Mouse (Mus musculus): Measurements from ENCODE around the gene Carns1.

Carns1 gene

DNA sequence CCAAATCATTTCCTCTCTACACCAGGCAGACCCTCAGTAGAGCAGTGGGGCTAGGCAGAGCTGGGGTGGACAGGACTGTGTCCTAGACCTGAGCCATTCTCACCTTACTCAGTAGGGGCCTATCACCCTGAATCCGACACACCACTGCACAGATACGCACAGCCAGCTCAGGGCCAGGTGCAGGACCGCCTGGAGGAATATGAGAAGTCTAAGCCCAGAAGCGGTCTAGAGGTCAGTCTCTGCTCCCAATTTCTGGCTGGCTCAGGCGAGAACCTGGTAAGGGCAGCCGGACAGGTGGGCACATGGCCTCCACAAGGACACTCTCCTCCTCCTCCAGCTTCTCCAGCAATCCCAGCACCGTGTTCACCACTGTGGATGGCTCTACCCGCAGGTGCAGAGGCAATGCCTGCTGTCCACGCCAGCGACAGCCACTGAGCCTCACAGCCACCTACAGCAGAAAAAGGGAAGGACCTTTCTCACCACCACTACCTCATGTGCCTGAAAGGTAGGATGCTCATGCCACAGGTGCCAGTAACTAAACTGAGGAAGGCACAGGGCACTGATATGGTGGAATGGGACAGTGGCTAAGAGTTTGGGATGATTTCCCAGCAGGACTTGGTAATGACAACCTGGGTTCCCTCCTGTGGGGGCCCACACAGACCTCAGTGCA lies 4.4 kb downstream of the Carns1 start:
- DNase-seq, result peak; percentile 50

DNA sequence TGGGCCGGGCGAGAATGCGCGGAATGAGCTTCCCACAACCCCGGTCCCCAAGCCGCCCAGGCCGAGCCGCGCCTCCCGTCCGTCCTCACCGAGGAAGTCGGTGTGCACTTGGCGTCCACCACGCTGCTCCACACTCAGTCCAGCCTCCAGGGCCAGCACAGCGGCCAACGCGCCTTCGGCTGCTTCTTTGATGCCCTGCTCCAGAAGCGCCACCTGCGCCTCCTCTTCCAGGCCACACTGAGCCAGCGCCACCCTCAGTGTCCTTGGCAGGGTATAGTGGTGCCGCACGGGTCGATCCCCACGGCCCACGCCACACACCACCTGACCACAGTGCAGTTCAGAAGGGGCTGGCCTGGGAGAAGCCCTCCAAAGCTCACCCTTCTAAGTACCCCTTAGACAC lies 5.5 kb downstream of the Carns1 start:
- peak; percentile 76 for DNase-seq

DNA sequence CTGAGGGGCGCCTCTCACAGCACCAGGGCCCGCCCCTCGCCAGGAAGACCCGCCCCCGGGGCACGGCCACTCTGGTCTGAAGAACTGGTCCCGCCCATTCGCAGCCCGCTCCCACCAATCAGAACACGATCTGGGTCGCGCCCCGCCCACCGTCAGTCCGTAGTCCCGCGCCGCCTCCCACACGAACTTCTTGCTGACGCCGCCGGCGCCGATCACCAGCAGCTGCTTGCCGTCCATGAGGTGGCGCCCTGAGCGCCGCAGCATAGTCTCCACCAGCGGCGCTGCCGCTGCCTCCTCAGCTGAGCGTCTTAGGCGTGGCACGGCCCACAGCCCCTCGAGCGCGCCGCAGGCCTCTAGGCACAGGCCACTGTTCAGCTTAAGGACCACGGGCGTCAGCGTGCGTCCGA lies 5.9 kb downstream of the Carns1 start:
- DNase-seq, result peak; percentile 99

DNA sequence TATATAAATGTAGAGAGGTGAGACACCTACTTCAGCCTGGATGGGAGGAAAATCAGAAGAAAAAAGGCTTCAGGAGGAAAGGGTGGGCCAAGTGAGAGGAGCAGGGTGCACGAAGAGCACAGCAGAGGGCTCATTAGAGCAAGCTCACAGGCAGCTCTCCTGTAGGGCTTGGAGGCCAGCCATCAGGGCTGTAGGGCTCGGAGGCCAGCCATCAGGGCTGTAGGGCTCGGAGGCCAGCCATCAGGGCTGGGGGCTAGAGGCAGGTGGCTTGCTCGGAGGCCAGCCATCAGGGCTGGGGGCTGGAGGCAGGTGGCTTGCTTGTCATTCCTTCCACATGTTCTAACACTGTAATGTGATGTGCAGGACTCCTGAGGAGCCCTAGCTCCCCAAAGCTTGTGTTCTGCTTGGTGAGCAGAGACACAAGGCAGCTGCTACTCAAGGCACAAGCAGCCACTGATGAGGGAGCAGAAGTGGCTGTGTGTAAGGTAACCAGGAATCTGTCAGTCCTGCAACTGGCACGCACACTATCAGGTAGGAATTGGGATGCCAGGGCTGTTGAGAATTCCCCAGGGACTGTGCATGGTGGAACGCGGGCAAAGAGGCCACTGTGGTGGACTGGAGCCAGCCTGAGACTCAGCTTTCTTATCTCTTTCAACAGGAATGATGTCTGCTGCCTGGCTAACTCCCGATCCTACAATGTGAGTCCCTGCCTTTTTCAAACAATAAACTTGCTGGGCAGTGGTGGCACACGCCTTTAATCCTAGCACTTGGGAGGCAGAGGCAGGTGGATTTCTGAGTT lies 8.4 kb downstream of the Carns1 start:
- DNase-seq, result peak; percentile 39

DNA sequence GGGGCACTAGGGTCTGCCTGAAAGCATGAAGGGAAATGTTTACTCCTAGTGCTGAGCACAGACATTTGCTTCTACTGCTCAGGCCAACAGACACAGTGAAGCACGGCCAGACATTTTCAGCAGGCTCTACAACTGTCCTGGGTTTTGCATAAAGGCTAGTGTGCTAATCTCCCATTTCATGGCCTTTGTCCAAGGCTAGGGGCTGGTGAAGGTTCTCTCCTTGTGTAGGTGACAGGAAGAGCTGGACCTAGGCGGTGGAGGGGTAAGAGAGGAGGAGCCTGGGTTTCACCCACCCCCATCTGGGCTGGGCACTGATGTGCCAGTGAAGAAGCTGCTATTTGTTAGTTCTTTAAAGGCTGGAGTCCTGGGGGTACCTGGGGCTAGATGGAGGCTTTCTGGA lies 10.6 kb downstream of the Carns1 start:
- DNase-seq, result peak; percentile 50

DNA sequence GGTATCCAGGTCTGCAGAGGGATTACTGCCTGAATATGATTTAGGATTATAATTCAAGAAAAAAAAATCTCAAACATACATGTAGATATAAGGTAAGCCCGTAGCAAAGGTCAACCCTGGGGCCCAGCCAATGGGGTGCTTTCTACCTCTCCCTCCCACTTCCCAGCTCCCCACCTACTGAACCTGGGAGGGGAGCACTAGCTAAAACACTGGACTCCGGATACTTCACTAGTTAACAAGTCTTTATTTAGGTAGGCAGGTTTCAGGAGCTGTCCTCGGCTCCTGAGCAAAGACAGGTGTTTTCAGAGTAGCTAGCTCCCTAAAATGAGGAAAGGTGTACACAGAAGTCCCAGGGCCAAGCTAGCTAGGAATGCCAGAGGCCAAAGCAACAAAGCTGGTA lies 11.2 kb downstream of the Carns1 start:
- DNase-seq, result peak; percentile 50

DNA sequence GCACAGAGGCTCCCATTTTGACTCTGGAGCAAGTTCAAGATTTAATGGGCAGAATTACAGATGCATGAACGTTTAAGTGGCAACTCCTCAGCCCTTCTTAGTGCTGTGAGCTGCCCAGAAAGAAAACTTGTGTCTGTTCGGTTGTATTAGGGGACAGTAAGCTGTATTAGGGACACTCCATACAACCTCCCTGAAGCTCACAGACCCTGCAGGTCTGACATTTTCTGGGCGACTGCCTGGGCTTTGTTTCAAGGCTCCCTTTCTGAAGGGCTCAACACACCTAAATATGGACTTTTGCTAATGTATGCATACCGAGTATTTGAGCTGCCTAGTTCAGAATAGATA lies 11.8 kb downstream of the Carns1 start:
- no peak for DNase-seq

DNA sequence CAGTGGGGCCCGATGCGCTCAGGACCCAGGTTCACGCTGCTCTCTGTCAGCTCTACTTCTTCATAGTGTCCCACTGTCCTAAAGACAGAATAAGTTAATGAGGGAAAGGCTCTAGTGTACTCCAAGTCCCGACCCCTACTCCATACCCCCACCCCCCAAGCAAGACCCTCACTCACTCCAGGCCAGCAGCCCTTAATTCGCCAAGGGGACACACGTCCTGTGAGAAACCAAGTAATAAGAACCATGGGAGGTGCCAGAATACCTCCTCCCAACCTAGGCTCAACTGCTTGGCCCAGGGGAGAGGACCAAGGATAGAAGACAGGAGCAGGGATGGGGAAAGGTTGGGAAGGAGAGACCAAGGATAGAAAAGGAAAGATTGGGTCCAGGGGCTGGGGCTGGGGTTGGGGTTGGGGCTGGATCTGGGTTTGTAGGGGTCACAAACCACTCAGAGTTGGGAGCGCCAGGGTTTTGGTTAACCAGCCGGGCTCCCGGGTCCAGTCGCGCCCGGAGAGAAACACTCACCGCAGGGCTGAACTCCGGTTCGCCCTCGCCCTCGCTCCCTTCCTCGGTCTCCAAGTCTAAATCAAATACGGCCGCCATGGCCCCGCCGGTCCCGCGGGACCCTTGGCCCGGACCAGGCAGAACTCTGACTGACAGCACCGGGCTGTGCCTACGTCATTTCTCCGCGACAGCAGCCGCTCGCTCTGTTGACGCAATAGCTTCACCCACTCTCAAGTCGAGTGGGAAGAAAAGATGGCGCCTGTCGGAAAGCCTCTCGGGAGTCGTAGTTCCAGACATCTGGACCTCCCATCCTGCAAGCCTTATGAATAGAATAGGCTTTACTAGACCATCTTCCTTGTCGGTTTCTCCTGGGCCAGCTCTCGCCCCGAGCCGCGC lies 12.4 kb downstream of the Carns1 start, which contains the start of gene Rps6kb2:
Rps6kb2 (minus strand) TSS at position 709 of the 897 bp plus-strand sequence.
- DNase-seq, result peak; percentile 96

DNA sequence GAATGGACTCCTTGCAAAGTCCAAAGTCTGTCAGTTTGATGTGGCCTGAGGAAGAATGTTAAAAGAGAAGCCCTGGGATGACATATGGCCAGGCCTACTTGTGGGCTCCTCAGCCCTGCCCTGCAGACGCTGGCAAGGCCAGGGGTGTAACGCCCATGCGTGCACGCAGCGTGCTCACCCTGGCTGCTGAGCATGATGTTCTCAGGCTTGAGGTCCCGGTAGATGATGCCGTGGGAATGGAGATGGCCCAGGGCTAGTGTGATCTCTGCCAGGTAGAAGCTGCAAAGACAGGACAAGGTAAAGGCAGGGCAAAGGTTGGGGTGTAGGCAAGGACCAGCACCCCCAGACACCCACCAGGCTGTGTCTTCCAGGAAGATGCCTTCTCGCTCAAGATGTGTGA lies 16.2 kb downstream of the Carns1 start:
- DNase-seq, result no peak

DNA sequence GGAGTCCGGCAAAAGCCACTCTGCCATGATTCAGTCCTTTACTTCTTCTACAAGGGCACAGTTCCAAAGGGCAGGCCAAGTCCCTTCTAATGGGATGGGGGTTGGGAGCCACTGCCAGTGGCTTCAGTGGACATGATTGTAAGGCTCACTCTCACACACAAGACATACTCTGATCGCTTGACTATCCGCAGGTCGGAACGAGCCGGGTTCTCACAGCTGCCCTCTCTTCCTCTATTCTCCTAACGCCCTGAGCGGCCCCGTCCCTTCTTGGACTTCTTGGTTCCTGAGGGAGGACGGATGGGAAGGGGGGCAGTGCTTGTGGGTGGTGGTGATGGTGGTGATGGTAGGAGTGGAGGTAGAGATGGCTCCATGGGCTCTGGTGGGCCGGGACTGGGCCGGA lies 18.5 kb downstream of the Carns1 start:
- DNase-seq, result peak; percentile 29

DNA sequence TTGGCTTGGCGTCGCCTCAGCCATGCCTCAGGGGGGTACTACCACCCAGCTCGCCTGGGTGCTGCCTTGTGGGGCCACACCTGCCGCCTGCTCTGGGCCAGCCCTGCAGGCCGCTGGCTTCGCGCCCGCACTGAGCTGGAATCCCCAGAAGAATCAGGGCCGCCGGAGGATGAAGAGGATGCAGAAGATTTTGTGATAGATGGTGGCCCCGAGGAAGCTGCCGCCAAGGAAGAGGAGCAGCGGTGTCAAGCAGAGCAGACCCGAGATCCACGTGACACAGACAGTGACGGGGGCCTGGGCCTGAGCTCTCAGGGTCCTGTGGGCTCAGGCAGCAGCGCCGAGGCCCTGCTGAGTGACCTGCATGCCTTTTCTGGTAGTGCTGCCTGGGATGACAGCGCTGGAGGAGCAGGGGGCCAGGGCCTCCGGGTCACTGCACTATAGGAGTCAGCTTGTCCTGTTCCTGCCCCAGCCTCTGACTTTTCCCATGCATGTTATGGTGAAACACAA lies 19.2 kb downstream of the Carns1 start:
- DNase-seq, result peak; percentile 51

DNA sequence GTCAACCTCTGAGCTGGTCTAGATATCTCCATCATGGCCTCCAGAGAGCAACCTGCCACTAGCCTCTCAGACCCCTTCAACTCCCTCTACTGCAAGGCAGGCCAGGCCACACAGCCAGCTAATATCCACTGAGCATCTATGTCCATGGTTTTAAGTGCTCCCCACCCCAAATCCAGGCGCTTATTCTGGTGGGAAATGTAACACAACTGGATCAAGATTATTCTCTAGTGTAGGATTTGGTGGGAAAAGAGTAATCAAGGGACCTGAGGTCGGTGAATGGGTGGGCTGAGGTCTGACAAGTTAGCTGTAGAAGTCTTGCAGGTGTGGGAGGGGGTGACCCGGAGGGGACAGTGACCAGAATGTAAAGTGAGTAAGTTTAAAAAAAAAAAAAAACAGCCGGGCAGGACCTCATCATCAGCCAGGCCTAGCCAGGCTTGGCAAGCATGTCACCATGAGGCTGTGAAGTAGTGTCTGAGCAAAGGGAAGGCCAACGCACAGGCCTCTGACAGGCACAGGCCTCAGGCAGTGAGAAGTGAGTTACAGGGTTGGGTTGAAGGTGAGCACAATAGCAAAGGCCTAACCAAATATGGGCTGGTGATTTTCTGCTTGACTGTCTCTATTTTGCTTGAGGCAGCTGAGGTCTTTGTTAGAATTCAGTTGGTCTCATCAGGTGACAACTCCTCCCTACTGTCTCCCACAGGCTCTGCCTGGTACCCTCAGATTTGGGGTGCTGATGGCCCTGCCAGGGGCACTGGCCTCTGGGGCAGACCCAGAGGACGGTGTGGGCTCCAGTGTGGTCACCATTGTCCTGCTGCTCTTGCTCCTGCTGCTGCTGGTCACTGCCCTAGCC lies 19.8 kb downstream of the Carns1 start:
- no peak for DNase-seq

DNA sequence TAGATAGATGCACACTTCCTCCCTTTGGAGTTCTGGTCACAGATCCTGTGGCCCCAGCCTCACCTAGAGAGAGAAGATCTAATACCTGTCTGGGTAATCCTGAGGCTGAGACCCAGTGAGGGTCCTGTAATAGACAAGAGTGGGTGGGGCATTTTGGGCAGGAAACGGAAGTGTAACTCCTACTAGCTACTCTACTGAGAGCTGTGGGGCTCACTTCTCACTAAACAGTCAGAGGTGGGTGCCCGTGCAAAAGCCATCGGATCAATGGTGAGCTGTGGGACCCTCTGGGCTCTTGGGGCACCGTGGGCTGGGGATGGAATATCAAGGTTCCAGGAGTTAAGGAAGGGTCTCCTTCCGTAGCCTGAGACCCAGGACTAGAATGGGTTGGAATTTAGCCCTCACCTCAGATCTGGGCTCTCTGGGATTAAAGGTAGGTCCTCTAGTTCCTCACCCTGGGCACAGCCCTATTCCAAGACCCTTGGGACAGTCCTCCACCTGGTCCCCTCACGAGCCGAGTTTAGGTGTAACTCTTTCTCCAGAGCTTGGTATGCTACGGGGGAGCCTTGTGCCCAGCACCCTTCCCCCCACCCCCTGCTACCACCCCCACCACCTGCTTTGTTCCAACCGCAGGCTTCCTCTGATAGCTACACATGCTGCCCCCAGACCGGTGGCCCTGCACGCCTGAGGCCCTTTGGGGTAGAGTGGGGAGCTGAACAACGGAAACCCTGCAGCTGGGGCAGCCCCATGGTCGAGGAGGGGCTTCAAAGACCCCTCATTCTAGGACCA lies 20.6 kb downstream of the Carns1 start:
- DNase-seq, result no peak

DNA sequence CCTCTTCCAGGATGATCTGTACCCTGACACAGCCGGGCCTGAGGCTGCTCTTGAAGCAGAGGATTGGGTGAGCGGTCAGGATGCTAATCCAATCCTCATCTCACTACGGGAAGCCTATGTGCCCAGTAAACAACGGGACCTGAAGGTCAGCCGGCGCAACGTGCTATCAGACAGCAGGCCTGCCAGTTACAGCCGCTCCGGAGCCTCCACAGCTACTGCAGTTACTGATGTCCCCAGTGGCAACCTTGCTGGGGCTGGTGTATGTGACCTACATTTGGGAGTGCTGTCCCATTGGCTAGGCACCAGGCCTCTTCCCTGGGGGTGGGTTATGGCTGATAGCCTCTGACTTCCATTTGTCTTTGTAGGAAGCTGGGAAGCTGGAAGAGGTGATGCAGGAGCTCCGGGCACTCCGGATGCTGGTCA lies 22.0 kb downstream of the Carns1 start, which contains the start of gene Ptprcap:
Ptprcap (plus strand) TSS at position 373 of the 423 bp plus-strand sequence.
- DNase-seq, result peak; percentile 86

DNA sequence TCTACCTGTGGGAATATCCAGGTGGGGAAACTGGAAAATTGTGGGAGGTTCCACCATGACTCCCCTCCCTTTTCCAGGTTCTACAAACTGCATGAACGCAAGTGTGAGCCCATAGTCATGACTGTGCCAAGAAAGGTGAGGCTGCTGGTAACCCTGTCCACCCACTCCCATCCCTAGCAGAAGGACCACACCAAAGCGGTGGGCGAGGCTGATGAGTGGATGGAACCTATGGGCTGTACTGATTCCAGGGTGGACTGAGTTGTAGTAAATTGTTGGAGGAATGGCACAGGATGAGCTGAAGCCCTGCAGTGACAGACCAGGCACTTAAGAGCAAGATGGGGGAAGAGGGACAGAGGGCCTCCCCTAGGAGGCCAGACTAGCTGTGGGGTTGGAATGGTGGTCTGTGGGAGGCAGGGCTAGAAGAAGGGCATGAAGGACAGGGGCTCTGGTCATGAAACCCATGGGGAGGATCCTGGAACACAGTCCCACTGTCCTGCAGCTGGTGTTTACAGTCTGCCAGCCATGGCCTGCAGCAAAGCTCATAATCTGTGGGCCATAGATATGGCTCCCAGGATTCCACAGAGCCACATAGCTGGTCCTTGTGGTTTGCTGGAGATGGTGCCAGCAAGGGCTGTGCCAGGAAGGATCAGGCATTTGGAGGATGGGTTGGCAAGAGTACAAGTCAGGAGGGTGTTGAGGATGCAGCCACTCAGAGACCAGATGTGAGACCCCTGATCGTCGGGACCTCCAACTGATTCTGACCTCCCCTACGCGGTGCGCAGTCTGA lies 22.6 kb downstream of the Carns1 start:
- DNase-seq, result no peak

DNA sequence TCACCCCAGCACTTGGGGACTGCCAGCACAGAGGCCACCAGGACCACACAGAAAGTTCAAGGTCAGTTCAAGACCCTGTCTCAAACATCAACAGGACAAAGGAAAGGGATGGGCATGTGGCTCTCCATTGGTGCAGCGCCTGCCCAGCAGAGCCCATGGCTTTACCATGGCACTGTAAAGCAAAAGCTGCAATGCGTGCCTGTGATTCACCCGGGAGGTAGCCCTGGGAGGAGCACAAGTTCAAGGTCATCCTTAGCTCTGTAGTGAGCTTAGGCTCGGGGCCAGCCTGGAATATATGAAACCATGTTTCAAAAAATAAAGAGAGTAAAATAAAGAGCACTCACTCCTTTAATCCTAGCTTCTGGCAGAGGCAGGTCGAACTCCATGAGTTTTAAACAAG lies 23.4 kb downstream of the Carns1 start:
- no peak for DNase-seq

DNA sequence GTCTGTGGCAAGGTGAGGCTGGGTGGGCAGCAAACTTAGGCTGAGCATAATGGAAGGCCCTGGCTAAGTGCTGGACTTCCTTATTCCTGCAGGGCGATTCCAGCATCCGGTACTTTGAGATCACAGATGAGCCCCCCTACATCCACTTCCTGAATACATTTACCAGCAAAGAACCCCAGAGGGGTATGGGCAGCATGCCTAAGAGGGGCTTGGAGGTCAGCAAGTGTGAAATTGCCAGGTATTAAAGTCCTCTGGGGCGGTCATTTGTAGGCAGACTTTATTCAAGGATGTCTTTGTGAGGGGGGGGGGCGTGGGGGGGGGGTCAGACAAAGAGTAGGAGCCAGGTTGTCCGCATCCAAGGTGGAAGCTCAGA lies 23.8 kb downstream of the Carns1 start:
- no peak for DNase-seq

DNA sequence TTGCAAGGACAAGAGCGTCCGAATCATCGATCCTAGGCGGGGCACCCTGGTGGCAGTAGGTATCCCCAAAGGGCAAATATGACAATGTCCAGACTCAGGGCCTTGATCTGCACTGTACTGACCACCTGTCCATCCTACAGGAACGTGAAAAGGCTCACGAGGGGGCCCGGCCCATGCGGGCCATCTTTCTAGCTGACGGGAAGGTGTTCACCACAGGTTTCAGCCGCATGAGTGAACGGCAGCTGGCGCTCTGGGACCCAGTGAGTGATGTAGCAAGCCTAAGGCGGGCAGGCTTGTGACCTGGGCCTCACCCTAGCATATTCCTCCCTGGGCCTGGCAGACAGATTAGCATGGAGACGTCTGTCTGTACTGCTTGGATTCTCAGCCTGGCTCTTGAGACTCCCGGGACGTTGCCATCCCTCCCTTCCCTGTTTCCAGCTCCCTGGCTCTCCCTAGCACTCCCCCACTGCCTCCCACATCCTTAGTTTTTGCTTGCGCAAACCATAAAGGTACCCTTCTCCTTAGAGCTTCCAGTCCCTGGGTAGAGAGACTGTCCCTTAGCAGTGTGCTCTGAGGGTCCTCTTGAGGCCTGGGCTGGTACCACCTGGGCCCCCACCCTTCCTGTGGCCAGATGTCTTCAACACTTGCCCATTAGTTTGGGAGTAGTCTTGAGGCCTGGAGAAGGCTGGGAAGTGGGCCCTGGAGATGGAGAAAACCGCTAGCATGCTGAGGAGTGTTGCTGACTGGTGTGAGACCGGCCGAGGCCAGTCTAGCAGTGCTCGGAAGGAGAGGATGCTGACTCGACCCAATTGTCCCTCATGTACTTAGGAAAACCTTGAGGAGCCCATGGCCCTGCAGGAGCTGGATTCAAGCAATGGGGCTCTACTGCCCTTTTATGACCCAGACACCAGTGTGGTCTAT lies 24.5 kb downstream of the Carns1 start:
- no peak for DNase-seq

DNA sequence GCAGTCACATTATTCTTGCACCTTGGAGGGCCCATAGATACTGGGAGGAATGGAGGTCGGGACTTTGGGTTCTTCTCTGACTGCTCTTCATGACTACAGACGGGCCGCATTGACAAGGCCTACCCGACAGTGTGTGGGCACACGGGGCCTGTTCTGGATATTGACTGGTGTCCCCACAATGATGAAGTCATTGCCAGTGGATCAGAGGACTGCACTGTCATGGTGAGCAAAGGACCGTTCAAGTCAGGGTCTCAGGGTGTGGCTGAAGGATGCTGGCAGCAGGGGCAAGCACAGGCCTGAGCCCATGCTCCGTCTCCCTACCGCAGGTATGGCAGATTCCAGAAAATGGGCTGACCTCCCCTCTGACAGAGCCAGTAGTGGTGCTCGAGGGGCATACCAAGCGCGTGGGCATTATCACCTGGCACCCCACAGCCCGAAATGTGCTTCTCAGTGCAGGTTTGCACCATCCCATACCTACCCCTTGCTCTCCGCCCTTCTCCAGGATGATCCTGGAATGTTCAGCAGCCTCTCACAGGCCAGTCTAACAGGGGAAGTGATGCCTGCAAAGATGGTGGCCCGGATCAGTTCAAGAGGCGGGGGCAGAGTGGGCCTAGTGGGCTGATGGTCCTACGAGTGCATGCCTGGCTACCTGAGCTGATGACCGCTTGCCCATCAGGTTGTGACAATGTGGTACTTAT lies 25.4 kb downstream of the Carns1 start:
- DNase-seq, result no peak
